In genomic region chr5:118614116-118614515, GRCm38 (mm10) we compare ENCODE assay signal across 9 mouse cellular contexts. TPM values are rescaled to one million over a fixed set of nuclear protein-coding genes. Genes with fewer than 3 reads are reported as not detected.
A peak's percentile ranks its signal among the peaks of the same experiment; 100 is the strongest.
DNase-seq lines count a peak whose midpoint lies in the region; ATAC-seq lines count a peak whose summit lies in the region.
"Had no signal": no experiment of that assay in that cellular context is flagged by ENCODE, and none has a peak within 500 bp of the region (broad histone marks: within the 10 kb centered on the region; RNA-seq: fewer than 3 reads in every experiment).

No protein-coding gene starts in this region.

- H3K9me3 ChIP-seq in hindbrain, embryonic 14.5 days (ENCODE audit: control insufficient read depth, low read length), result no peaks in the 10 kb centered on the region
- H3K9me3 ChIP-seq in hindbrain, embryonic 11.5 days (ENCODE audit: control insufficient read depth, low read length), result no peaks in the 10 kb centered on the region
- H3K9me3 ChIP-seq in liver, embryonic 15.5 days (replicated peaks), result no peaks in the 10 kb centered on the region
- H3K9me3 ChIP-seq in midbrain, embryonic 15.5 days, result no peaks in the 10 kb centered on the region

- H3K4me2 ChIP-seq in hindbrain, embryonic 14.5 days (replicated peaks), result no peak overlapping the region
- no peak overlapping the region for H3K4me2 ChIP-seq in hindbrain, embryonic 11.5 days (replicated peaks; ENCODE audit: low read depth, low read length)
- no peak overlapping the region for H3K4me2 ChIP-seq in liver, embryonic 15.5 days
- no peak overlapping the region for H3K4me2 ChIP-seq in midbrain, embryonic 15.5 days

- 0 out of 2 replicates have a peak overlapping the region, but pooled peaks have one; percentile 48 for H3K27ac ChIP-seq in hindbrain, embryonic 14.5 days
- H3K27ac ChIP-seq in hindbrain, embryonic 11.5 days (ENCODE audit: low read depth, low read length), result no peak overlapping the region
- 0 out of 2 replicates have a peak overlapping the region, but pooled peaks have one; percentile 19 for H3K27ac ChIP-seq in liver, embryonic 15.5 days (replicated peaks)
- no peak overlapping the region for H3K27ac ChIP-seq in midbrain, embryonic 15.5 days

- H3K4me1 ChIP-seq in hindbrain, embryonic 14.5 days (replicated peaks; ENCODE audit: control insufficient read depth, insufficient read depth, low read length), result peaks cover 36% of the 10 kb centered on the region
- peaks cover 6% of the 10 kb centered on the region; the same call in 1 of the 2 replicates for H3K4me1 ChIP-seq in hindbrain, embryonic 11.5 days (replicated peaks; ENCODE audit: control insufficient read depth, insufficient read depth, low read length)
- peaks cover 66% of the 10 kb centered on the region for H3K4me1 ChIP-seq in liver, embryonic 15.5 days (replicated peaks)
- peaks cover 33% of the 10 kb centered on the region for H3K4me1 ChIP-seq in midbrain, embryonic 15.5 days

- no peak for ATAC-seq in hindbrain, embryonic 14.5 days (ENCODE audit: low FRiP score)
- no peak for ATAC-seq in hindbrain, embryonic 11.5 days (ENCODE audit: low FRiP score)
- ATAC-seq in erythroblast, adult 5-6 weeks (replicated peaks; ENCODE audit: low FRiP score, poor library complexity, severe bottlenecking), result 0 out of 2 replicates have a peak, but pooled peaks have one; percentile 46
- no peak; the same call in 1 of the 2 replicates for ATAC-seq in liver, embryonic 15.5 days (ENCODE audit: insufficient read depth)
- ATAC-seq in midbrain, embryonic 15.5 days (replicated peaks), result no peak

- no peak for DNase-seq in hindbrain, embryonic 14.5 days (ENCODE audit: low spot score)
- no peak for DNase-seq in hindbrain, embryonic 11.5 days (ENCODE audit: low spot score)
- DNase-seq in NIH3T3 (ENCODE audit: low read depth), result peak; percentile 59
- DNase-seq in thymus, postnatal 25 days, result no peak
- no peak for DNase-seq in frontal cortex, adult 2 months (ENCODE audit: extremely low spot score in 1 of 2, low spot score in 1 of 2)

- H3K4me3 ChIP-seq in hindbrain, embryonic 14.5 days (replicated peaks; ENCODE audit: low read length), result no peak overlapping the region
- H3K4me3 ChIP-seq in hindbrain, embryonic 11.5 days (ENCODE audit: low read depth, low read length), result no peak overlapping the region
- H3K4me3 ChIP-seq in liver, embryonic 15.5 days (replicated peaks), result no peak overlapping the region
- no peak overlapping the region for H3K4me3 ChIP-seq in midbrain, embryonic 15.5 days
- H3K4me3 ChIP-seq: erythroblast, embryonic 14.5 days had no signal

- no peaks in the 10 kb centered on the region for H3K27me3 ChIP-seq in hindbrain, embryonic 14.5 days (ENCODE audit: control insufficient read depth, insufficient read depth, low read length)
- no peaks in the 10 kb centered on the region for H3K27me3 ChIP-seq in hindbrain, embryonic 11.5 days (ENCODE audit: control insufficient read depth, insufficient read depth, low read length)
- H3K27me3 ChIP-seq in liver, embryonic 15.5 days, result no peaks in the 10 kb centered on the region
- H3K27me3 ChIP-seq in midbrain, embryonic 15.5 days (replicated peaks), result no peaks in the 10 kb centered on the region

- H3K9ac ChIP-seq in hindbrain, embryonic 14.5 days, result no peak overlapping the region
- no peak overlapping the region for H3K9ac ChIP-seq in hindbrain, embryonic 11.5 days (ENCODE audit: low read depth, low read length)
- no peak overlapping the region for H3K9ac ChIP-seq in liver, embryonic 15.5 days
- H3K9ac ChIP-seq in midbrain, embryonic 15.5 days, result no peak overlapping the region

- no peaks in the 10 kb centered on the region for H3K36me3 ChIP-seq in hindbrain, embryonic 14.5 days (replicated peaks; ENCODE audit: control insufficient read depth, insufficient read depth)
- no peaks in the 10 kb centered on the region for H3K36me3 ChIP-seq in hindbrain, embryonic 11.5 days (ENCODE audit: control insufficient read depth, insufficient read depth, low read length)
- H3K36me3 ChIP-seq in liver, embryonic 15.5 days (replicated peaks), result peaks cover 16% of the 10 kb centered on the region; the same call in 1 of the 2 replicates
- no peaks in the 10 kb centered on the region for H3K36me3 ChIP-seq in midbrain, embryonic 15.5 days (replicated peaks)

- WGBS in hindbrain, embryonic 14.5 days, result 54% methylated on average over 8 of the region's 8 CpGs
- 59% methylated on average over 8 of the region's 8 CpGs for WGBS in hindbrain, embryonic 11.5 days
- WGBS in liver, embryonic 15.5 days (ENCODE audit: insufficient replicate concordance), result 23% methylated on average over 8 of the region's 8 CpGs
- 53% methylated on average over 8 of the region's 8 CpGs for WGBS in midbrain, embryonic 15.5 days

RNA-seq across cellular contexts. Expression of gene Med13l, which starts 53.6 kb away (rescaled TPM):
- polyA plus RNA-seq in hindbrain, embryonic 14.5 days (2014; fragmentation: Nextera tagmentation; extraction: Ambion mirVana), result 16.3 and 18.0 TPM in 2 replicates
- 12.5 and 16.1 TPM in 2 replicates for polyA plus RNA-seq in hindbrain, embryonic 11.5 days (2014; fragmentation: Nextera tagmentation; extraction: Ambion mirVana)
- total RNA-seq in erythroblast, adult 5-6 weeks (2015; ENCODE audit: low replicate concordance), result 49.2 and 56.6 TPM in 2 replicates
- total RNA-seq in erythroblast, adult 5-6 weeks (2017; ENCODE audit: low replicate concordance), result 82.2 and 99.3 TPM in 2 replicates
- polyA plus RNA-seq in liver, embryonic 15.5 days (2015; fragmentation: Nextera tagmentation; extraction: Ambion mirVana), result 11.0 and 13.3 TPM in 2 replicates
- 17.3 and 17.9 TPM in 2 replicates for polyA plus RNA-seq in midbrain, embryonic 15.5 days (2015; fragmentation: Nextera tagmentation; extraction: Ambion mirVana)
- polyA plus RNA-seq in frontal cortex, adult 2 months (2012; rRNA removed), result 29.3 and 30.9 TPM in 2 replicates

Comparison
In these comparisons a context has a peak if more than half of its experiments do, and no peak if none do; other contexts are left out.
1. H3K27ac ChIP-seq: peak in hindbrain, embryonic 14.5 days (single experiment) and liver, embryonic 15.5 days (single experiment); none in hindbrain, embryonic 11.5 days (single experiment) and midbrain, embryonic 15.5 days (single experiment).